Mouse (Mus musculus): ENCODE measurements around the gene Kcnab2. TPM values are rescaled to one million over a fixed set of nuclear protein-coding genes. Genes with fewer than 3 reads are reported as not detected.

Gene Kcnab2
- polyA plus RNA-seq, 1 experiment from 2014 or later: 182 TPM

DNA sequence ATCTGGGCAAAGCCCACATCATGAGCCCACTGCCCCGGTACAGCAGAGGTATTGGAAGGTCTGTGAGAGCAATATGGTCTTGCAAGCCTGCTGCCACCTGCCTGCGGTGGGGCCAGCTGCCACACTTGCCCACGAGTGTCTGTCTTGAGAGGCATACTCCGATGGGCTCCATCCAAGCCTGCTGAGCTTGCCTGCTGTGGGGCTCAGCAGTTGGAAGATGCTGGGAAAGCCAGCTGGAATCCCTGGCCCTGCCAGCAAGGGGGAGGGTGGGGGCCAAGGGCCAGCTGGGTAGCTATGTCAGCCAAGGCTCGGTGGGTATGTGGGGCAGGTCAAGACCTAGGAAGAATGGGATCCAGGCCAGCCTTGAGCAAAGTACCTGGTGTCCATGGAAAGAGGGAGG, 85.5 kb downstream of the Kcnab2 start:
- WGBS (ENCODE audit: missing documents): 85% methylated on average over 5 of the region's 5 CpGs

DNA sequence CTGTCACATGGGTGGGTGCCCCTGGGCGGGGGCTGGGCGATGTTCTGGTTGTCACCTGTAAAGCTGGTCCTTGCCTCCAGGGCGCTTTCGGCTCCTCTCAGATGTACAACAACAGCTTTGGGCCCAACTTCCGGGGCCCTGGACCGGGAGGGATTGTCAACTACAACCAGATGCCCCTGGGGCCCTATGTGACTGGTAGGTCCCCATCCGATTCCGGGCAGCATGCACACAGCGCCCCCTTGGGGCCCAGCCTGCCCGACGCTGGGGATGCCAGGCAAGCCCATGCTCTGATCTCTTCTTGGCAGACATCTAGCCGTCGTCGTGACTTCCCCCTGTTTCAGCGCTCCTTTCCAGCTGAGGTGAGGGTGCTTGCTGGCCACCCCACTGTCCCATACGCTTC, 92.0 kb downstream of the Kcnab2 start:
- H3K27ac ChIP-seq: no peak overlapping the region
- 39% methylated on average over 16 of the region's 16 CpGs for WGBS (ENCODE audit: missing documents)

More for the DNA sequence above, 85.5 kb downstream of the Kcnab2 start:
- Histone ChIP-seq H3K27ac (no peak overlapping the region), H3K36me3 (ENCODE audit: inconsistent target) (peaks cover 39% of the 10 kb centered on the region), H3K79me2 (ENCODE audit: inconsistent target) (no peaks in the 10 kb centered on the region), H3K4me3 (ENCODE audit: inconsistent target) (no peak overlapping the region)

DNA sequence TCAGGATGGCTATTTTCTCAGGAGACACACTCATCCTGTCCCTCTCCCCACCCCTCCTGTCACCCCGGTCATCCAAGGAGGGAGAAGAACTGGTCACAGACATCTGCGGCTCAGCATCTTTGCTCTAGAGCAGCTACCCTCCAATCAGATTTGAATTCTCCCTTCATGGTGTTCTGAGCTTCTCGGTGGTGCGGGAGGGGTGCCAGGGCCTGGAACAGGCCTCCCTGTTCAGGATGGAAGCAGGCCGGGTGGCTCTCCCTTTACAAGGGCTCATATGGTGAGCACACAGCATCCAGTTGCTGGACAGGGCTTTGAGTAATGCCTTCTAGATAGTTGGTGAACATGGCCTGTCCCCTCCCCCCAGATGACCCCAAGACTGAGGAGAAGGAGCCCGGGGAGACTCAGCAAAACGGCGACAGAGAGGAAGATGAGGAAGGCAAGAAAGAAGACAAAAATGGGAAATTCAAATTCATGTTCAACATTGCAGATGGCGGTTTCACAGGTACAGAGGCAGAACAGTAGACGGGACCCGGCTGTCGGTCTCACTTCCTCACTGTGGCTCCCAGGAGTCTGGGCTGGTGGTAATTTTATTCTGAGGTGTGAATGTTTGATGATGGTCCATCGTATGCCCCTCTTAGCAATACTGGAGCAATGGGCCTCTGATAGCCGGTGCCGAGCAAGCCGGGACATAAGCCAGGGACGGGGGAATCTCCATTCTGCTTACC, 95.0 kb downstream of the Kcnab2 start:
- Histone ChIP-seq H3K79me2 (ENCODE audit: inconsistent target) (no peaks in the 10 kb centered on the region), H3K36me3 (ENCODE audit: inconsistent target) (no peaks in the 10 kb centered on the region), H3K4me3 (ENCODE audit: inconsistent target) (no peak overlapping the region), H3K27ac (no peak overlapping the region)
- 79% methylated on average over 17 of the region's 17 CpGs for WGBS (ENCODE audit: missing documents)

More for the DNA sequence above, 92.0 kb downstream of the Kcnab2 start:
- Histone ChIP-seq H3K4me3 (ENCODE audit: inconsistent target) (no peak overlapping the region), H3K79me2 (ENCODE audit: inconsistent target) (no peaks in the 10 kb centered on the region), H3K36me3 (ENCODE audit: inconsistent target) (no peaks in the 10 kb centered on the region)

DNA sequence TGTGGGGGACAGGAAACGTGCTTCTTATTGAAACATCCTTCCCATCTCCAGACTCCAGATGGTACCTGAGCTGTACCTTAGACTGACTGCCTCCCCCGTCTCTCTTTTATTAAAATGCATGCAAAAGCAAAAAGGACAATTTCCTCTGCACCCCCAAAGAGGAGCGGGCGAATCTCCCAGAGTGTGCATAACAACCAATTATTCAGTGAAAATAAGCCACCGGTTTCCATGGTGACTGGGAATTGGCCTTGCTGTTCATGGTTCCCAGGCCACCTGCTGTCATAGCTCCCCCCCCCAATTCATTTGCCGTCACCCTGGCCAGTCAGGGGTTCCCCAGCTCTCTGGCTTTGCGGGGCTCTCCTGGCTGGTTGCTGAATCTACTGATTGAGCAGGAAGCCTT, 112.4 kb downstream of the Kcnab2 start:
- Histone ChIP-seq H3K79me2 (ENCODE audit: inconsistent target) (no peaks in the 10 kb centered on the region), H3K36me3 (ENCODE audit: inconsistent target) (no peaks in the 10 kb centered on the region), H3K27ac (no peak overlapping the region), H3K4me3 (ENCODE audit: inconsistent target) (no peak overlapping the region)
- WGBS (ENCODE audit: missing documents): 88% methylated on average over 7 of the region's 7 CpGs

DNA sequence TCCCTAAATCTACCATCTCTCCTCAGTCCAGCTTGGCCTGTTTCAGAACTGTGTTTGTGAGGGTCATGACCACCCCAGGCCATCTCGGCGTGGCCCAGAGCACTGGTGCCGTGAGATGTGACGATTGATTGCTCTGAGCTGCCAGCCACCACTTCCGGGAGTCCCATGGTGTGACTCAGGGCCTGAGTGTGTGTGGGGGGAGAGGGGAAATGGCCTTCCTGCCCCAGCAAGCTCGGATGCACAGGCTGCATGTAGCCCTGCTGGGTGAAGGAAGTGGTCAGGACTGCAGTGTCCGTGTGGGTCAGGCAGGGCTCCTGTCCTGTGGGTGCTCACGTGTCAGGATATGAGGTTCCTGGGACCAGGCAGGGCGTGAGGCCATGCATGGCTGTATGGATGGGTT, 115.5 kb downstream of the Kcnab2 start:
- Histone ChIP-seq H3K36me3 (ENCODE audit: inconsistent target) (no peaks in the 10 kb centered on the region), H3K79me2 (ENCODE audit: inconsistent target) (no peaks in the 10 kb centered on the region), H3K4me3 (ENCODE audit: inconsistent target) (no peak overlapping the region), H3K27ac (peak overlapping the region; percentile 59)
- WGBS (ENCODE audit: missing documents): 6% methylated on average over 9 of the region's 9 CpGs

DNA sequence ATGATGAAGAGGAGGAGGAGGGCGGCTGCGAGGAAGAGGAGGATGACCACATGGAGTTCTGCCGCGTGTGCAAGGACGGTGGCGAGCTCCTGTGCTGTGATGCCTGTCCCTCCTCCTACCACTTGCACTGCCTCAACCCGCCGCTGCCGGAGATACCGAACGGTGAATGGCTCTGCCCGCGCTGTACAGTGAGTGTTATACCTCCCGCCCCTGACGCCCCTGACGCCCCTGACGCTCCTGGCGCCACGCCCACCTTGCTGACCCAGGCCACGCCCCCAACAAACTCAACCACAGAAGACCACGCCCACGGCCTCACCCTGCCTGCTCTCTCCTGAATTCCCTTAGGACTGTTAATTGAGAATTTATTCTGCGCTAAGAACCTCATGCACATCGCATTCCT, 116.8 kb downstream of the Kcnab2 start:
- no peaks in the 10 kb centered on the region for H3K79me2 ChIP-seq (ENCODE audit: inconsistent target)
- no peak overlapping the region for H3K4me3 ChIP-seq (ENCODE audit: inconsistent target)
- no peak overlapping the region for H3K27ac ChIP-seq
- no peaks in the 10 kb centered on the region for H3K36me3 ChIP-seq (ENCODE audit: inconsistent target)
- 19% methylated on average over 24 of the region's 24 CpGs for WGBS (ENCODE audit: missing documents)

DNA sequence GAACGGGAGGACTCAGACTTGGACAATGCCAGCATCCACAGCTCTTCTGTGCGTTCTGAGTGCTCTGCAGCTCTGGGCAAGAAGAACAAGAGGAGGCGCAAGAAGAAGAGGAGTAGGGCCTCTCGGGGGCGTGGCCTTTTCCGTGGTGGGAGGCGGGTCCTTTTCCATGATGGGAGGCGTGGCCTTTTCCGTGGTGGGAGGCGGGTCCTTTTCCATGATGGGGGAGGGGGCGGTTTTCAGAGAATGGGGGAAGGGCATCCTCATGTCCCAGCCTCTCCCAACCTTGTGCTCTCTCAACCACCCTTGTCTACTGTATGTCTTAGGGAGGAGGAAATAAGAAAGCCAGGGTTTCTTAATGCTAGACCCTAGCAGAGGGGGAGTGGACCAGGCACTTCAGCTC, 118.0 kb downstream of the Kcnab2 start:
- WGBS (ENCODE audit: missing documents): 26% methylated on average over 10 of the region's 11 CpGs
- H3K27ac ChIP-seq: no peak overlapping the region
- no peaks in the 10 kb centered on the region for H3K36me3 ChIP-seq (ENCODE audit: inconsistent target)
- no peaks in the 10 kb centered on the region for H3K79me2 ChIP-seq (ENCODE audit: inconsistent target)
- no peak overlapping the region for H3K4me3 ChIP-seq (ENCODE audit: inconsistent target)

DNA sequence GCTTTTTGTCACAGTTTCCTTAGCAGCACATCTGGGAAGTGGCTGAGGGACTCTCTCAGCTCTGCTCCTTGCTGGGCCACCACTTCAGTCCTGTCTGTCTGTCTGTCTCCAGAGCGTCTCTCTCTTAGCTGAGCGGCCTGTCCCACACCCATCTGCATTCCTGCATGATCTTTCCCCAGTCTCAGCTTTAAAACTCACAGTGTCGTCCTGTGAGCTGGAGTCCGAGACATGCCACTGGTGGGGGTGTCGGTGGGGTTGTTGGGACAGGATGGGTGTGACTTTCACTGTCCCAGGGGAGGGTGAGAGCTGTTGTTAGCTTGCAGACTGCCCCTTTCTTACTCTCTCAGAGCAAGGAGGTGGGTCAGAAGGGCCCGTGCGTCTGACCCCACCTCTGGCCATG, 122.0 kb downstream of the Kcnab2 start:
- no peaks in the 10 kb centered on the region for H3K36me3 ChIP-seq (ENCODE audit: inconsistent target)
- WGBS (ENCODE audit: missing documents): 90% methylated on average over 7 of the region's 7 CpGs

DNA sequence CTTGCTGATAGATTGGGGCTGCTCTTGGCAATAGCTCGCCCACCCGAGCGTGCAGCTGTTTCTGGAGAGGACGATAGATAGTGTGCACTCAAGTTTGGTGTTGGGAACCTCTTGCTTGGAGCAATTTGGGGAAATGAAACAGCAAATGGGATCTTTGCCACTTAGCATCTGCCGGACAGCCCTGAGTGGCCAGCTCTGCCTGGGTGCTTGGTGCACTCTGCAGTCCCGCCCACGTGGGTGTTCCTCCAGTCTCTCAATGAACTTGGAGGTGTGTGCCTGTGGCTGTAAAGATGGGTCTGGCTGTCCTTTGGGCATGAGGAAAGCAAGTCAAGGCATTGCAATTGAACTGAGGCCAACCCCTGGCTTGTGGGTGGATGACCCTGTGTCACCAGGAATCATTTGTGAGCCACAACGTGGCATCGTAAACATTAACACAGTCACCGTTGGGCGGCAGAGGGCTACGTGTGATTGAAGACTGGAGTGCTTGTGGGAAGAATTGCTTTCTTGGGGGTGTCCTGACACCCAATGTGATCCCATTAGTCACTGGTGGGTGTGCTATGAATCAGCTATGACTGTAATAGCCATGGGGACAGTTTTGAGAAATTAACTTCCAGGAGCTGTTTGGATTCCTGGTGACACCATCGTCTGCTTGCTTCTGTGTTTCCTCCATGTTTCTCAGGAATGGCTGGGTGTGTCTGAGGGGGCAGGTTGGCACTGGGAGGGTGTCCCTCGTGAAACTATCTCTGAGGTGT, 123.6 kb downstream of the Kcnab2 start:
- no peaks in the 10 kb centered on the region for H3K36me3 ChIP-seq (ENCODE audit: inconsistent target)

More for the DNA sequence above, 122.0 kb downstream of the Kcnab2 start:
- Histone ChIP-seq H3K79me2 (ENCODE audit: inconsistent target) (no peaks in the 10 kb centered on the region), H3K4me3 (ENCODE audit: inconsistent target) (no peak overlapping the region), H3K27ac (no peak overlapping the region)

DNA sequence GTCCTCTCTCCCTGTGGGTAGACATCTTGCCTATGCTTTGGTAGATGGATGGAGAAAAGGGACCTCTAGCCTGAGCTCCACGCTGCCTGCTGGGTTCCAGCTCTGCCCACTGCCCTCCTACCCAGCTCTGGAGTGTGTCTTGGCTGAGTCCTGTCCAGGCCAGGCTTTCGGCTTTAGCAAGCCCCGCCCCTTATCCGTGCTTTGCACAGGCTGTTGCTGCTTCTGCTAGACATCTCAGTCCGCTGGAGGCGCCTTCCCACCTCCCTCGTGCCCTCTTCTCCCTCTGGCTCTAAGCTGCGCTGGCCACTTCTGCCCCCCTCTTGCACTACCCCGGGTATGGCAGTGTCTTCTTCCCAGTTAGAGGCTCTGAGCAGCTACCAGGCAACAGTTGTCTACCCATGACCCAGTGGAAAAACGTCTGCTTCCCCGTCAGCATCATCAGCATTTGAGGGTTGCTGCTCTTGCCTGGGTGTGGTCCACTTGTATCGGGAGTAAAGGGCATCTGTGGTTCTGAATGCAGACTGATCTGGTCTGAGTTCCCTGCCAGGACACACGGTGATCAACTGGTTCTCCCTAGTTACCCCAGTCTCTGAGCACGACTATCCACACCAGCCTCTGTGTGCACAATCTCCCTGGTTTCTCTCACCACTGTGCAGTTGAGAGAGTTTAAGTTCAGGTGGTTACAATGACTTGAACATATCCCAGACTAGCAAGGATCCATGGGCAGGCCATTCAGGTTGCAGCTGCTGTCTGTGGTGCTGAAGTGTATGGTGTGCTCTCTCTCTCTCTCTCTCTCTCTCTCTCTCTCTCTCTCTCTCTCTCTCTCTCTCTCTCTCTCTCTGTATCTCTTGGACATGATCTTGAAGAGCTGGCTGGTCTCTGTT, 126.0 kb downstream of the Kcnab2 start:
- H3K79me2 ChIP-seq (ENCODE audit: inconsistent target): no peaks in the 10 kb centered on the region
- H3K36me3 ChIP-seq (ENCODE audit: inconsistent target): no peaks in the 10 kb centered on the region
- H3K4me3 ChIP-seq (ENCODE audit: inconsistent target): no peak overlapping the region
- no peak overlapping the region for H3K27ac ChIP-seq
- 25% methylated on average over 14 of the region's 14 CpGs for WGBS (ENCODE audit: missing documents)

More for the DNA sequence above, 123.6 kb downstream of the Kcnab2 start:
- 54% methylated on average over 14 of the region's 14 CpGs for WGBS (ENCODE audit: missing documents)
- Histone ChIP-seq H3K79me2 (ENCODE audit: inconsistent target) (no peaks in the 10 kb centered on the region), H3K4me3 (ENCODE audit: inconsistent target) (no peak overlapping the region), H3K27ac (no peak overlapping the region)

DNA sequence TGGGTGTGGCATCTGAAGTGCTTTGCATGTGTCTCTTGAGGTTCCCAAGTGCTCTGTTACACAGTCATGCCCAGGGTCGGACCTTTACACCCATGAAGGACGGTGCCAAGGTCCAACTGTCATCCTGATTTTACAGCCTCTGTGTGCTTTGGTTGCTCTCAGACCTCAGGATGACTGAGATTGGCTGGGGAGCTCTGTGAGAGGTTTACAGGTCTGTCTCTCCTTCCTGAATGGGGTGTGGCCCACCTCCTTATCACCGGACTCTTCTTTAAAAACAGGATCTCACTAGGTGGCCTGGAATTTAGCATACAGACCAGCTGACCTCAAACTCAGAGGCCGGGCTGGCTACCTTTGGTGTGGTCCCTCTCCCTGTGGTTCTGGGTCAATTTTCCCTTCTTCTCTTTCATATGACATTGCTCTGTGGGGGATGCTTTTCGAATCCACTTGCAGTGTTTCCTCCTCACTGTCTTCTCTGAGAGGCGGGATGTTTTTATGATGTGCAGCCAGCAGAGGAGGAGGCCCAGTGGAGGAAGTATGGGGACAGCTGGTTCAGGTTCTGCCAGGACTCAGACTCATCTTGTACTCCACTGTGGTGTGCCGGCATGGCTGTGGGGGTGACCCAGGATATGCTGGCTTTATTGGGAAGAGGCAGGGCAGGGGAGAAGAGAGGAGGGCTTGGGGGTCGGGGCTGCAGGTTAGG, 126.8 kb downstream of the Kcnab2 start:
- 29% methylated on average over 7 of the region's 8 CpGs for WGBS (ENCODE audit: missing documents)
- Histone ChIP-seq H3K4me3 (ENCODE audit: inconsistent target) (no peak overlapping the region), H3K36me3 (ENCODE audit: inconsistent target) (no peaks in the 10 kb centered on the region), H3K27ac (no peak overlapping the region), H3K79me2 (ENCODE audit: inconsistent target) (no peaks in the 10 kb centered on the region)

DNA sequence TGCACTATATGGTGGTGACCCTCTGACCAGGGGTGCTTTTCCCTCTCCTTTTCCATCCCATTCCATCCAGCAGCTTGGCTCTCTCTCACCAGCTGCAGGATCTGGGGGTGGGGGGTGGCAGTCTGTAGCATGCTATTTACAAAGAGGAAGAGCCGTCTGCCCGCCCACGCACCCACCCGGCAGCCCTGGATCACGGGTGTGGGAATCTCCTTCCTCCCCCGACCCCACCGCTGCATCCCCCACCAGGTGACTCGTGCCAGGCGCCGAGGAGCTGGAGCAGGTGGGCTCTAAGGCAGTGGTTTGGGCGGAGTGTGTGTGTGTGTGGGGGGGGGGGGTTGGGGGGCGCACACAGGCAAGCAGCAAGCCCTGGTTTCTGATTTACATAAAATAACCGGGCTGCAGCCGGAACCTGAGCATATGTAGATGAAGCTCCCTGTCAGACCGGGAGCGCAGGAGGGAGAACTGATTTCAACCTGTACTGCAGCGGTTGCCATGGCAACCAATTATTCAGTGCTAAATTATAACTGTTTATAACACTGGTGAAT, 127.8 kb downstream of the Kcnab2 start:
- Histone ChIP-seq H3K79me2 (ENCODE audit: inconsistent target) (no peaks in the 10 kb centered on the region), H3K27ac (no peak overlapping the region), H3K4me3 (ENCODE audit: inconsistent target) (no peak overlapping the region), H3K36me3 (ENCODE audit: inconsistent target) (no peaks in the 10 kb centered on the region)
- WGBS (ENCODE audit: missing documents): 2% methylated on average over 13 of the region's 17 CpGs

DNA sequence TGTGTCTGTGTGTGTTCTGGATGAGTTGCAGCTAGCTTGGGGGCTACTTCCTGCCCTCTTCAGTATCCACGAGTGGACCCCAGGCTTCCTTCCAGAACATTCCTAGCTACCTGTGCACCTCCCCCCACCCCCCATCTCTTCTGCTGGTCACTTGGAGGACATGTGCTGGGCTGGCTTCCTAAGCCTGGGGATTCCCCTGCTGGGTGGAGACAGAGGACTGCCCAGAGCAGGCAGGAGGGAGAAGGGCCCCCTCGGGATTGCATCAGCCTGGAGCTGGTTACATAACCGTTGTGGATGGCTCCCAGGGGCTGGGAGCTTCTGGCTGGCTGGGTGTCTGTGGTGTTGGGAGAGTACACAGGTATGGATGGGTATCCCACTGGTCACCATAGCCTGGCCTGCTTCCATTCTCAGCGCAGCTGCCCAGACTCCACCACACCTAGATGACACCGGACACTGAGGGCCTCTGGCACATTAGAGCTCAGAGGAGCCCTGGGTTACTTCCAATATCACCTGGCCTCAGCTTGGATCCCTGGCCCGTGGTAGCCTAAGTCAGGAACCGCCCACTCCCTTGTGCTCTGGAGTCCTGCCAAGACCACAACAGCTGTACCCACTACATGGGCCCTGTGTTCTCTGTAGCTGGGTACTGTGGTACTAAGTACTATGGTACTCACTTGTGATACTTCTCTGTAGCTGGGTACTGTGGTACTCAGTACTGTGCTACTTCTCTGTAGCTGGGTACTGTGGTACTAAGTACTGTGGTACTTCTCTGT, 132.4 kb downstream of the Kcnab2 start:
- Histone ChIP-seq H3K79me2 (ENCODE audit: inconsistent target) (no peaks in the 10 kb centered on the region), H3K36me3 (ENCODE audit: inconsistent target) (no peaks in the 10 kb centered on the region), H3K4me3 (ENCODE audit: inconsistent target) (no peak overlapping the region), H3K27ac (no peak overlapping the region)
- 37% methylated on average over 7 of the region's 7 CpGs for WGBS (ENCODE audit: missing documents)

Data from macrophage (primary cell).